Mouse (Mus musculus) urinary bladder, adult 2 months (tissue): ENCODE results near the gene Smg6. TPM values are rescaled to one million over a fixed set of nuclear protein-coding genes. Genes with fewer than 3 reads are reported as not detected.
A peak's percentile ranks its signal among the peaks of the same experiment; 100 is the strongest.

Source experiments
- DNase-seq: peaks from one replicate; pipeline ENCODE4 v3.0.0; 2022; ENCODE audit warnings: low spot score
- polyA plus RNA-seq: library from polyadenylated mRNA; depleted of rRNA; stranded (reverse); fragments of >200 nt; gene quantifications from 2 replicates; pipeline ENCODE4 v1.2.3, GENCODE M21; 2012; rRNA removed

Gene Smg6
- polyA plus RNA-seq, 1 experiment = 29.4 TPM

DNA sequence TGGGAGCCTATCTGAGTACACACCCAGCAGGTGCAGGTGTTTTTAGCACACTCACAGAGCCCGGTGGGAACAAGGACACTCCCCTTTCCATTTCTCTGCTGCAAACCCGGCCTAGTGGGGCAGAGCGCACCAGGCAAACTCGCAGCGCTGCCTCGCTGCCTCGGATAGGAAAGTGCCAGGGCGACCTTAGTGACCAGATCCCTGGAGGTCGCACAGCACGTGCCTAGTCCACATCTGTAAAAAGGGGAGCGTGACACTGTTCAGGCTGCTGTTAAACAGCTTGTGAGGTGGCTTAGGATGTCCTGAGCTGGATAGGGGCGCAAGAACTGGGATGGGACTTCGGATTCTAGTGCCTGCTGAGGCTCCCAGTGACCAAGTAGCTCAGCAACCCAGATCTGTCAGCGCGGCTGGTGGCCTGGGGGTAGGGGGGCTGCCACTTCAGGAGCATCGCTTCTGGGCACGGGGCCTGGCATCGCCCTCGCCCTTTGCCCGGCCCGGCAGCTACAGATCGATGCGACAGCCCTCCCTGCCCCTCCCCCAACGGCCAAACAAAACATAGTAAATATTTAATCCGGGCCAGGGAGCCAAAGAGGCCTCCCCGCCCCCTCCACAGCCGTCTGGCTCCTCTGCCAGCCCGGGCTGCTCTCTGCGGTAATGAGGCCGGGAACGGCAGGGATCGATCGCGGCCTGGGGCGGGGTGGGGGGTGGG lies 287.9 kb downstream of the Smg6 start:
- peak; percentile 59 for DNase-seq

Other genes starting within 250 kb of the Smg6 start
- 59.0 and 60.9 TPM in 2 replicates for gene Pafah1b1, start 201.2 kb upstream of the Smg6 start, polyA plus RNA-seq
- 12.1 and 12.4 TPM in 2 replicates for gene Mettl16, start 155.0 kb upstream of the Smg6 start, polyA plus RNA-seq
- gene Mnt, start 94.9 kb upstream of the Smg6 start, polyA plus RNA-seq = 7.9 and 14.8 TPM in 2 replicates
- 17.9 and 19.8 TPM in 2 replicates for gene Sgsm2, start 28.8 kb upstream of the Smg6 start, polyA plus RNA-seq
- gene Tsr1, start 27.8 kb upstream of the Smg6 start, polyA plus RNA-seq = 21.0 and 24.0 TPM in 2 replicates
- 16.5 and 23.3 TPM in 2 replicates for gene Srr, start 125 bp downstream of the Smg6 start, polyA plus RNA-seq
- gene Hic1, start 243.7 kb downstream of the Smg6 start, polyA plus RNA-seq = 16.9 and 20.7 TPM in 2 replicates